Mouse (Mus musculus): ENCODE measurements at regions not wholly inside any gene's neighbourhood (a gene's known extent, or its start where the extent isn't known, plus 50 kb on each side); places are given as distances from the start of the nearest gene placed in this dataset.
A peak's percentile ranks its signal among the peaks of the same experiment; 100 is the strongest.

DNA sequence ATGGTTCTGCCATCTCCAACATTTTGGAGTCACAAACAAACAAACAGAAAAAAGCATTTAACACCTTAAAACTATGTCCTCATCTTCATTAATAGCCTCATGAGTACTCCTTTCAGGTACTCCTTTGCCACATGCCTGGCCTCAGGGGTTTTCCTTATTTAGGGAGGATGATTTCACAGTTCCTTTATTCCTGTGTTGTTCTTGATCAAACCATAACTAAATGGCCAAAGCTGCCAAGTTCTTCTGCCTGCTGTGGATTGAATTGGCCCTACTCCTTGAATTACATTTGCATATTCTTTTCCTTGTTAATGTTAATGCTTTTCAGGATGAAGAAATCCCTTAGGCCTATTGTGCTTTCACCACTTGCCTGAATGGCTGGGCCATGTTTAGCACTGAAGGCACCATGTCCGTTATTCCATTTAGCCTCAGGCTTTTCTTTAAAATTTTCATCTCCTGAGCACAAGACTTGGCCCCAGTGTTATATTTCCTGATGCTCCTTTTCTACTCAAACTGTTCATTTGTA is 1787.4 kb downstream of the Hace1 start:
- DNase-seq, result no peak
- no peak for TF ChIP-seq CTCF (IDR thresholded peaks at IDR 0.05)
- Histone ChIP-seq H3K4me3 (no peak overlapping the region), H3K27ac (no peak overlapping the region)
- intact Hi-C loops (cut with DNase I), result no loop called here

DNA sequence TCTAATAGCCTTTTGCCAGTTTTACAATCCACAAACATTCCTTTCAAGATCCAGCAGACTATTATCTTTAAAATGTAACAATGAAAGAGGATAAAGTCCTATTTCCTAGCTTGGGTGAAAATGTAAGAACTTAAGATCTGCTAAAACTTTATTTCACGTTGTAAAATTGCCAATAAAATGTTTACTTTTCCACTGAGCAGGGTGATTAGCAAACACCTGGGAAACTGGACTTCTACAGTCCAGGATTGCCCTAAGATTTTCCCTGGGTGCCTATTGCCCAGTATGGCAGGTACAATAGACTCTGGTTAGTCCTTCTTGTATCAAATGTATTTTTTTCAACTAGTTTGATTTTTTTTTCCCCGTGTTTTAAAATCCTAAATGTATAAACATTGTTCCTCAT is 1789.2 kb downstream of the Hace1 start:
- intact Hi-C loops (cut with DNase I), result no loop called here
- no peak for TF ChIP-seq CTCF (IDR thresholded peaks at IDR 0.05)

DNA sequence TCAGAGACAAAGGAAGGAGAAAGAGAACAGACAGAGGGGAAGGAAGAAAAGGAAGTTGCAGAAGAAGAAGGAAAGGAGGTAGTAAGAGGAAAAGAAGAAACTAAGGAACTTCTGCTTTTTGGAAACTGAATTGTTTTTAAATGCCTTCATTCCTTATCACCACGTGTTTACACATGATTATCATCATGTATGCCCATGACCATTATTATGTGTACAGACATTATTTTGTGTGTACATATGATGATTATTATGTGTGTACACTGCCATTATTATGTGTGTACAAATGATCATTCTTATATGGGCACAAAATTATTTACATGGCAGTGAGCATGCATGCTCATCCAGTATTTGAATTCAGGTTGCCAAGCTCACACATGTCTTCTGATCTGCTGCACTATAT is 1825.9 kb downstream of the Hace1 start:
- DNase-seq, result no peak
- intact Hi-C loops (cut with DNase I), result no loop called here
- Histone ChIP-seq H3K27ac (no peak overlapping the region), H3K4me3 (no peak overlapping the region)
- TF ChIP-seq CTCF (IDR thresholded peaks at IDR 0.05), result no peak

More for the DNA sequence above, 1789.2 kb downstream of the Hace1 start:
- H3K27ac ChIP-seq, result no peak overlapping the region
- H3K4me3 ChIP-seq, result no peak overlapping the region
- DNase-seq, result no peak

DNA sequence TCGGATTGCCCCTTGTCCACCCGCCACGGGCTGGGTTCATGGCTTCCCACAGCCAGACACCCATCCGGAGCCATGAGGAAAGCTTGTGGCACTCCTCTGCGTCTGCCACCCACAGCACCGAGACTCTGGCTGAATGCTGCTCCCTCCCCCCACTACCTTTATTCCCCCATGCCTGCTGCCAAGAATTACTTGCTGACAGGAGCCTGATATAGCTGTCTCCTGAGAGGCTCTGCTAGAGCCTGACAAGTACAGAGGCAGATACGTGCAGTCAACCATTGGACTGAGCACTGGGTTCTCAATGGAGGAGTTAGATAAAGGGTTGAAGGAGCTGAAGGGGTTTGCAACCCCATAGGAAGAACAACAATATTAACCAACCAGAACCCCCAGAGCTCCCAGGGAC is 1848.9 kb downstream of the Hace1 start:
- Histone ChIP-seq H3K27ac (no peak overlapping the region), H3K4me3 (no peak overlapping the region)
- intact Hi-C loops (cut with DNase I), result no loop called here
- DNase-seq, result peak; percentile 10
- TF ChIP-seq CTCF (IDR thresholded peaks at IDR 0.05), result no peak

All from gastrocnemius, adult 2 months (tissue).